Mouse (Mus musculus): ENCODE measurements around the gene Cyp27b1.

DNA sequence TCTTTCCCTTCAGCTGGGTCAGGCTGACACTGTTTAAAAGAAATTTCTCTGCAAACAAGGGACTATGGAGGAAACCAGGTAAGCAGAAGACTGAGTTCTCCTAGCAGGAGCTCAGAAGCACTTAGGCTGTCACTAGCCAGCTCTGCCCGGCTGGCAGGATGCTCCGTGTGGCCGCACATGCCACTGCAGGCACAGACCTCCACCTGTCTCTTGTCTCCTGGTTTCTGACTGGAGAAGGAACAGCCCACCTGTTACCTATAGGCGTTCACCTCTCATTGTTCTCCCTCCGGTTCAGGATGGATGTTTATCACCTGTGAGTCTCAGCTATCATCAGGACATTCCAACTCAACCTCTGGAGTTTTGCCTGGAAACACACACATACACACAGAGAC is 35.9 kb downstream of the Cyp27b1 start:
- no peak for TF ChIP-seq CTCF (IDR thresholded peaks at IDR 0.05; ENCODE audit: borderline replicate concordance, control insufficient read depth, extremely low read depth, insufficient read depth, low read length, poor library complexity)
- TF ChIP-seq POLR2A (IDR thresholded peaks at IDR 0.05; ENCODE audit: control insufficient read depth, extremely low read depth, insufficient read depth, low read length, poor library complexity): no peak

All from thymus, adult 2 months (tissue).